Mouse (Mus musculus): ENCODE measurements around the gene 1700067K01Rik.

GRCm38 (mm10) chr8:83978200-83978599, 23.1 kb upstream of the 1700067K01Rik start:
- TF ChIP-seq EP300 (IDR thresholded peaks at IDR 0.05; ENCODE audit: insufficient read depth, low read depth, low read length) (no peak), CTCF (IDR thresholded peaks at IDR 0.05) (no peak)
